In genomic region chr16:10540763-10541597, GRCm38 (mm10) we compare ENCODE assay signal across 8 mouse cellular contexts. TPM values are rescaled to one million over a fixed set of nuclear protein-coding genes. Genes with fewer than 3 reads are reported as not detected.
DNase-seq lines count a peak whose midpoint lies in the region; ATAC-seq and TF ChIP-seq lines count a peak whose summit lies in the region.

No protein-coding gene starts in this region.

- DNase-seq in heart, postnatal 36 days: no peak
- peak; percentile 8 for DNase-seq in hindbrain, embryonic 11.5 days (ENCODE audit: low spot score)
- DNase-seq in midbrain, embryonic 11.5 days (ENCODE audit: low spot score, missing footprints): no peak
- no peak for DNase-seq in right cerebral cortex, adult 18-20 months
- DNase-seq in spleen, postnatal 14 days (ENCODE audit: low spot score in 2 of 2): no peak
- no peak for DNase-seq in adrenal gland, postnatal 36 days

- peak overlapping the region; percentile 85 for H3K4me2 ChIP-seq in heart, embryonic 15.5 days
- H3K4me2 ChIP-seq in hindbrain, embryonic 11.5 days (replicated peaks; ENCODE audit: low read depth, low read length): peak overlapping the region; percentile 79
- peak overlapping the region; percentile 84 for H3K4me2 ChIP-seq in midbrain, embryonic 11.5 days

- no peak for ATAC-seq in heart, embryonic 15.5 days (replicated peaks; ENCODE audit: insufficient number of reproducible peaks, insufficient read depth, low FRiP score, low read depth)
- no peak for ATAC-seq in hindbrain, embryonic 11.5 days (ENCODE audit: low FRiP score)
- no peak for ATAC-seq in midbrain, embryonic 11.5 days (ENCODE audit: low FRiP score)

- WGBS in heart, embryonic 15.5 days: 57% methylated on average over 16 of the region's 16 CpGs
- 77% methylated on average over 16 of the region's 16 CpGs for WGBS in hindbrain, embryonic 11.5 days
- WGBS in midbrain, embryonic 11.5 days: 81% methylated on average over 16 of the region's 16 CpGs

- peak overlapping the region; percentile 92 for H3K27ac ChIP-seq in heart, embryonic 15.5 days
- H3K27ac ChIP-seq in bone marrow macrophage, adult 2 months (ENCODE audit: insufficient read depth, low read depth, low read length): no peak overlapping the region
- H3K27ac ChIP-seq in hindbrain, embryonic 11.5 days (ENCODE audit: low read depth, low read length): no peak overlapping the region
- H3K27ac ChIP-seq in midbrain, embryonic 11.5 days (ENCODE audit: low read depth, low read length): no peak overlapping the region

- peak overlapping the region; percentile 76 for H3K4me3 ChIP-seq in heart, embryonic 15.5 days
- peak overlapping the region; percentile 86; the same call in 1 of the 2 replicates for H3K4me3 ChIP-seq in bone marrow macrophage, adult 2 months (ENCODE audit: insufficient read depth, low read length)
- peak overlapping the region; percentile 69 for H3K4me3 ChIP-seq in hindbrain, embryonic 11.5 days (ENCODE audit: low read depth, low read length)
- peak overlapping the region; percentile 84 for H3K4me3 ChIP-seq in midbrain, embryonic 11.5 days (ENCODE audit: low read depth, low read length)

- TF ChIP-seq POLR2A in bone marrow macrophage, adult 2 months (IDR thresholded peaks at IDR 0.05; ENCODE audit: borderline replicate concordance, low read depth, low read length): no peak

- H3K9ac ChIP-seq in heart, embryonic 15.5 days: peak overlapping the region; percentile 80
- peak overlapping the region; percentile 79 for H3K9ac ChIP-seq in hindbrain, embryonic 11.5 days (ENCODE audit: low read depth, low read length)
- peak overlapping the region; percentile 94 for H3K9ac ChIP-seq in midbrain, embryonic 11.5 days (ENCODE audit: low read length)

- intact Hi-C loops in heart, postnatal 36 days (cut with DNase I): loop anchor here (10.0 kb wide), 1 partner anchor 714 kb away; the partner anchor contains the start of gene Gspt1

- H3K4me1 ChIP-seq in heart, embryonic 15.5 days (replicated peaks): peaks cover 55% of the 10 kb centered on the region
- peaks cover 12% of the 10 kb centered on the region for H3K4me1 ChIP-seq in bone marrow macrophage, adult 2 months (ENCODE audit: control insufficient read depth, insufficient read depth, low read length)
- peaks cover 10% of the 10 kb centered on the region for H3K4me1 ChIP-seq in hindbrain, embryonic 11.5 days (replicated peaks; ENCODE audit: control insufficient read depth, insufficient read depth, low read length)
- H3K4me1 ChIP-seq in midbrain, embryonic 11.5 days (ENCODE audit: control insufficient read depth, insufficient read depth, low read length): peaks cover 23% of the 10 kb centered on the region

- no peaks in the 10 kb centered on the region for H3K9me3 ChIP-seq in heart, embryonic 15.5 days (replicated peaks)
- no peaks in the 10 kb centered on the region for H3K9me3 ChIP-seq in hindbrain, embryonic 11.5 days (ENCODE audit: control insufficient read depth, low read length)
- no peaks in the 10 kb centered on the region for H3K9me3 ChIP-seq in midbrain, embryonic 11.5 days (ENCODE audit: control insufficient read depth, low read length)

- no peaks in the 10 kb centered on the region for H3K27me3 ChIP-seq in heart, embryonic 15.5 days
- H3K27me3 ChIP-seq in hindbrain, embryonic 11.5 days (ENCODE audit: control insufficient read depth, insufficient read depth, low read length): no peaks in the 10 kb centered on the region
- H3K27me3 ChIP-seq in midbrain, embryonic 11.5 days (ENCODE audit: control insufficient read depth, insufficient read depth, low read length): no peaks in the 10 kb centered on the region

- no peak for TF ChIP-seq CTCF in bone marrow macrophage, adult 2 months (IDR thresholded peaks at IDR 0.05; ENCODE audit: low read depth, low read length)

- H3K36me3 ChIP-seq in heart, embryonic 15.5 days: no peaks in the 10 kb centered on the region
- no peaks in the 10 kb centered on the region for H3K36me3 ChIP-seq in hindbrain, embryonic 11.5 days (ENCODE audit: control insufficient read depth, insufficient read depth, low read length)
- no peaks in the 10 kb centered on the region for H3K36me3 ChIP-seq in midbrain, embryonic 11.5 days (ENCODE audit: control insufficient read depth, insufficient read depth, low read length)

RNA-seq across cellular contexts. Expression of gene Dexi, which starts 1.9 kb away (rescaled TPM):
- 15.0 and 19.7 TPM in 2 replicates for polyA plus RNA-seq in heart, embryonic 15.5 days (2015; fragmentation: Nextera tagmentation; extraction: Ambion mirVana)
- 10 to 100 TPM; 37.1 to 37.6 TPM for total RNA-seq in heart, postnatal 36 days (2021)
- 16.1 and 18.1 TPM in 2 replicates for polyA plus RNA-seq in bone marrow macrophage, adult 2 months (2012; ENCODE audit: insufficient read depth, insufficient read length, missing spikeins)
- polyA plus RNA-seq in hindbrain, embryonic 11.5 days (2014; fragmentation: Nextera tagmentation; extraction: Ambion mirVana): 21.9 and 23.2 TPM in 2 replicates
- polyA plus RNA-seq in midbrain, embryonic 11.5 days (2014; fragmentation: Nextera tagmentation; extraction: Ambion mirVana): 23.8 and 27.3 TPM in 2 replicates
- 10 to 100 TPM; 21.0 to 22.4 TPM for total RNA-seq in adrenal gland, postnatal 36 days (2021)

RNA-seq across cellular contexts. Expression of gene Clec16a, which starts 4.2 kb away (rescaled TPM):
- 29.9 and 30.4 TPM in 2 replicates for polyA plus RNA-seq in heart, embryonic 15.5 days (2015; fragmentation: Nextera tagmentation; extraction: Ambion mirVana)
- total RNA-seq in heart, postnatal 36 days (2021): 10 to 100 TPM; 52.8 TPM
- polyA plus RNA-seq in bone marrow macrophage, adult 2 months (2012; ENCODE audit: insufficient read depth, insufficient read length, missing spikeins): 15.3 and 15.8 TPM in 2 replicates
- polyA plus RNA-seq in hindbrain, embryonic 11.5 days (2014; fragmentation: Nextera tagmentation; extraction: Ambion mirVana): 47.5 and 55.7 TPM in 2 replicates
- 41.2 and 43.4 TPM in 2 replicates for polyA plus RNA-seq in midbrain, embryonic 11.5 days (2014; fragmentation: Nextera tagmentation; extraction: Ambion mirVana)
- 10 to 100 TPM; 37.4 to 46.9 TPM for total RNA-seq in adrenal gland, postnatal 36 days (2021)
